Mouse (Mus musculus) induced T-regulatory cell, adult 2 months (primary cell): Measurements from ENCODE around the gene Prss3.
"Not testable (repeated sequence)": the region's sequence is repeated elsewhere in the genome, so short reads cannot be mapped to it uniquely, and the experiment has no call there.

Experiments
- DNase-seq: peaks from one replicate; pipeline ENCODE4 v3.0.0-alpha.2; 2012; ENCODE audit warnings: low read depth

The Prss3 gene

DNA sequence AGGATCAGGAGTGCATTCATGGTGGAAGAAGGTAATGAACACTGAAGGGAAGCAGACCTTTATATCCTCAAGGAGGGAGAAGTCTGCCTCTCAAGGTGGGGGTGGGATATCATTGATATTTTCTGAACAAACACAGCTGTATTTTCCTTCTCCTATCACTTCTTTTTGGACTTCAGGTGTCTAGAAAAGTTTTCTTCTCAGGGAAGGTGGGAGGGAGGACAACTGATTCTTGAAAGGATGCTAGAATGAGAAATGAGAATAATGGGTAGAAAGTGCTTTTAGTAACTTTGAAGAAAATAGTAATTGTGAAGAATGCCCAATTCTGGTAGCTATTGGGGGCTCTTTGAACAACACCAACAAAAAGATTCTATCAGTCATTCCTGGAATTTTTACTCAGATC is at the start of gene Prss3:
Gene Prss3 (minus strand): TSS at position 101 of the 400 bp plus-strand sequence.
- DNase-seq, result not testable (repeated sequence)

DNA sequence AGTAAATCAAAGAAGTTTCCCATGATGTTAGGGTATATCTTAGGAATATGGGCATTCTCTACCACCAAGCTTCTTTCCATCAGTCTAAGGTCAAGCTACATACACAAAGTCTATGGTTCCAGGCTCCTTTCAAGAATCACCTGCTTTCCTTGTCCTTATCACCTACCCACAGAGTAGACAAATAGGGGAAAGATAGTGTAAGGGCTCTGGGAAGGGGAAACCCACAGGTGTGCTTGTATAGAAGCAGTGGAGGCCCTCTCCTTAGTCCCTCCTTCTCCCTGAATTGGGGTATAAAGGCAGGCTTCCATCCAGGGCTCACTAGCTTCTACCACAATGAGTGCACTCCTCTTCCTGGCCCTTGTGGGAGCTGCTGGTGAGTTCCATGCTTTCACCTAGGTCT is 14.6 kb upstream of the Prss3 start, which contains the start of gene Gm5771:
Gene Gm5771 (plus strand): TSS at position 301 of the 400 bp plus-strand sequence.
- not testable (repeated sequence) for DNase-seq

- not testable (repeated sequence) for DNase-seq
Observed at GRCm38 (mm10) chr6:41391640-41392039, 14.2 kb upstream of the Prss3 start.

GRCm38 (mm10) chr6:41386781-41387180 is 9.3 kb upstream of the Prss3 start:
- no peak for DNase-seq

- not testable (repeated sequence) for DNase-seq
Observed at GRCm38 (mm10) chr6:41373772-41374171, 3.7 kb downstream of the Prss3 start.

DNA sequence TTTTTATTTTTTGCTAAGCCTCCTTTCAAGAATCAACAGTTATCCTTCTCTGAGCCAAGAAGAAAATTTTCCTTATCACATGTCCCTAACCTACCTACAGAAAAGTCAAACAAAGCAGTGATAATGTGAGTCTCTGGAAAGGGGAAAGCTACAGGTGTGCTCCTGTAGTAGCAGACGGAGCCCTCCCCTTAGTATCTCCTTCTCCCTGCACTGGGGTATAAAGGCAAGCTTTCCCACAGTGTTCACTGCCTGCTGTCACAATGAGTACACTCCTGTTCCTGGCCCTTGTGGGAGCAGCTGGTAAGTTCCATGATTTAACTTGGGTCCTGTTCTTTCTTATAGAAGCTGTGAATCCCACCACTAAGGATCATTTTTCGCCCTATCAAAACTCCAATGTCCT is 23.5 kb downstream of the Prss3 start, which contains the start of gene Try10:
Gene Try10 (plus strand): TSS at position 174 of the 400 bp plus-strand sequence.
- no peak for DNase-seq
